Mouse (Mus musculus): ENCODE results near the gene Rps19. TPM values are rescaled to one million over a fixed set of nuclear protein-coding genes. Genes with fewer than 3 reads are reported as not detected.
"Not testable (repeated sequence)": the region's sequence is repeated elsewhere in the genome, so short reads cannot be mapped to it uniquely, and the experiment has no call there.

Rps19 gene
- 3,015 and 3,069 TPM in 2 replicates for polyA plus RNA-seq (2014; fragmentation: Nextera tagmentation; extraction: Ambion mirVana)

DNA sequence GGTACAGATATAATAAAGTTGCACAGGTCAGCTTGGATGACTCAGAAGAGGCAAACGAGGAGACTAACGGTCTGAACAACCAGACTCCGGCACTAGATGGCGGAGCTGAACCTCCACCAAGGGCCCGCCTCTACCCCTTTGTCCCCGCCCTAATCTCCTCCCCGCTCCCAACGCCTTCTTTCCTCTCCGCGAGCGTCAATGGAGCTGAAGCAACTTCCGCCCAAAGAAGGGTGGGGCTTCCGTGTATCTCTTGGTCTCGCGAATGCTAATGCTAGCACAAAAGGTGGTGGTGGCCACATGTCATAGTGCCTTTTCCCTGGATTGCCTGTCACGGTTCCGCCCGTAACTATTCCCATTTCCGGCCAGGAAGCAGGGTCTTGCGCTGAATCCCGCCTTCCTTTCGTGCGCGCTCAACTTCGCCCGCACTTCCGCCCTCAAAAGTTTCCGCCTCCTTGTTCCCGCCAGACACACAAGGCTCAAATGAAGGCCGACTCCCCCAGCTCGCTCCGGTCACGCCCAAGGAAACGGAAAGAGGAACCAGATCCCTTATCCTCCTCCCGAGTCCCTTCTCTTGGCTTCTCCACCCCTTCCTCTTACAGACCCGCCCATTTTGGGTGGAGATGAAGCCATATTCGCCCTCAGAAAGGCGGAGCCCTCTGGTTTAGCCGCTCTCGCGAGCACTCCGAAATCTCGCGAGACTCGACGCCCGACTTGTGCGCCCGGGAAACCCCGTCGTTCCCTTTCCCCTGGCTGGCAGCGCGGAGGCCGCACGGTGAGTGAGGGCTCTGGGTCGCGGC is at the start of gene Rps19:
Rps19 (plus strand) TSS at position 476 of the 797 bp plus-strand sequence.
- Histone ChIP-seq H3K9ac (peak within 1 kb of the TSS; percentile 100), H3K36me3 (ENCODE audit: insufficient read depth) (peaks cover 40% of the 10 kb centered on the region), H3K27me3 (ENCODE audit: insufficient read depth, low read length) (no peaks in the 10 kb centered on the region), H3K9me3 (ENCODE audit: low read depth, low read length) (no peaks in the 10 kb centered on the region), H3K4me3 (ENCODE audit: low read depth, low read length) (peak within 1 kb of the TSS; percentile 98), H3K4me2 (peak within 1 kb of the TSS; percentile 95), H3K27ac (ENCODE audit: low read depth) (peak within 1 kb of the TSS; percentile 92), H3K4me1 (ENCODE audit: insufficient read depth) (peaks cover 8% of the 10 kb centered on the region)
- peak; percentile 57 for TF ChIP-seq CTCF (IDR thresholded peaks at IDR 0.05; ENCODE audit: low read depth)
- ATAC-seq (ENCODE audit: insufficient read depth) (peak; percentile 94), DNase-seq (peak; percentile 100)
- WGBS: under 1% methylated on average over 57 of the region's 57 CpGs

DNA sequence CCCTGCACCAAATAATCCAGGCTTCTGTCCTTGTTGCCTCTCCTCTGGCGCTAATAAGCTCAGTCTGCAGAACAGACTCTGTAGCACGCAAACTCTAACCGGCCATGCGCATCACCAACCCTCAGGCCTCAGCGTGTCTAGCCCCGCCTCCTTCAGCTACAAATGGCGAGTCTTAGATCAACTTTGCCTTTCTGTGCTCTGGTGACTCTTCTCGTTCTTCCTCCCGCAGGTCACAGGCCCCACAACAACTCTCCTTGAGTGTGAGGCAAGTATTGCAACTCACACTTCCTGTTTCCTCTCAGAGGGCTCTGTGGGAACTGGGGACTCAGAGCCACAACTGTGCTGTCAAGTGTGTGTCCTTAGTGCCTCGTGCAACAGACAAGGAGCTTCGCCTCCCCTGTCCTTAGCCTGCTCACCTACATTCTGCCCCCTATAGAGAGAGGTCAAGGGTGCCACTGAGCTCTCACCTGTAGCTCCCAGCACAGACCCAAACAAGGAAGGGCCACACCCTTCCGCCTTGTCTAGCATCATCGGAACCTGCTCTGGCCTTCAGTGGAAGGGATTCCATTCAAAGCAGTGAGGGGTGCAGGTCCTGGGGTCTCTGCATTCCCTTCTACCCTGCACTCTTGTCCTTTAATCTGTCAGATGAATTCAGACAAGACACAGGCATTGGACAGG is 45.3 kb upstream of the Rps19 start:
- not testable (repeated sequence) for H3K27ac ChIP-seq (ENCODE audit: low read depth); ATAC-seq (ENCODE audit: insufficient read depth); H3K9ac ChIP-seq; H3K4me3 ChIP-seq (ENCODE audit: low read depth, low read length); H3K9me3 ChIP-seq (ENCODE audit: low read depth, low read length); H3K36me3 ChIP-seq (ENCODE audit: insufficient read depth); H3K27me3 ChIP-seq (ENCODE audit: insufficient read depth, low read length); H3K4me1 ChIP-seq (ENCODE audit: insufficient read depth); H3K4me2 ChIP-seq; DNase-seq
- WGBS: 60% methylated on average over 11 of the region's 13 CpGs

DNA sequence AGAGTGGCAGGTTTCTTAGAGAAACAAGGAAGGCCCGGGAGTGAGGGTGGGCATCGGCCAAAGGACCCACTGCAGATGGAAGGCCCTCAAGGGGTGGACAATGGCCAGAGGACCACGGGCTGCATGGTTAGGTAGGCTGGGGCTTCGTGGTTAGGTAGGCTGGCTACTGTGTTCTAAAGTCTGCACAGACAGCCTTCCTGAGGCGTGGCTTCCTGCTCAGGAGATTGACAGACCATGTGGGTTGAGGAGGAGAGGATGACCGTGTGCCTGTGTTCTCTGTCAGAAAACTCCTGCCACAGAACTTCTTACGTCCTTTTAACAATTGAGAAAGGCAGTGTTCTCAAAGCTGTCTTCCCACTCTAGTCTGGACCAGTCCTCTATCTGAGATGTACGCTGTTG is 44.8 kb upstream of the Rps19 start:
- no peak for TF ChIP-seq CTCF (IDR thresholded peaks at IDR 0.05; ENCODE audit: low read depth)
- no peaks in the 10 kb centered on the region for H3K9me3 ChIP-seq (ENCODE audit: low read depth, low read length)
- no peak overlapping the region for H3K9ac ChIP-seq
- no peak overlapping the region for H3K27ac ChIP-seq (ENCODE audit: low read depth)
- no peak overlapping the region for H3K4me2 ChIP-seq
- no peak overlapping the region for H3K4me3 ChIP-seq (ENCODE audit: low read depth, low read length)
- DNase-seq (no peak), ATAC-seq (ENCODE audit: insufficient read depth) (no peak)
- H3K36me3 ChIP-seq (ENCODE audit: insufficient read depth): no peaks in the 10 kb centered on the region
- no peaks in the 10 kb centered on the region for H3K4me1 ChIP-seq (ENCODE audit: insufficient read depth)
- WGBS: 75% methylated on average over 8 of the region's 8 CpGs
- no peaks in the 10 kb centered on the region for H3K27me3 ChIP-seq (ENCODE audit: insufficient read depth, low read length)

DNA sequence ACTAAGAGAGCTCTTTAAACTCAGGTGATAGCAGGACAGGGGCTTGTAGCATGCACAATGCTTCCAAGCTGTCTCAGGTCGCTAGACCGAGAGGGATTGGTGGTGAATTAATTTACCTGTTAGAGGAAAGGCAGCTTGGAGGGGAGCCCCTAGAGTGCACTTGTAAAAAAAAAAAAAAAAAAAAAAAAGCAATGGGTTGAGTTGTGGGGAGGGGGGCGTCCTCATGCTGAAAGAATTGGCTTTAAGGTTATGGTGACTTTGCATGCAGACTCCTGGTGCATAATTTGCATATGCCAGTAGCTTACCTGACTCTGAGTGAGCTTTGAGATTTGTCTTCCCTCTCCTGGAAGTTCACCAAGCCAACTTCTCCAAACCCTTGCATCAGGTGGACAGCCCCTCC is 43.8 kb upstream of the Rps19 start:
- no peak overlapping the region for H3K4me3 ChIP-seq (ENCODE audit: low read depth, low read length)
- no peak for TF ChIP-seq CTCF (IDR thresholded peaks at IDR 0.05; ENCODE audit: low read depth)
- WGBS: 57% methylated on average over 3 of the region's 3 CpGs

DNA sequence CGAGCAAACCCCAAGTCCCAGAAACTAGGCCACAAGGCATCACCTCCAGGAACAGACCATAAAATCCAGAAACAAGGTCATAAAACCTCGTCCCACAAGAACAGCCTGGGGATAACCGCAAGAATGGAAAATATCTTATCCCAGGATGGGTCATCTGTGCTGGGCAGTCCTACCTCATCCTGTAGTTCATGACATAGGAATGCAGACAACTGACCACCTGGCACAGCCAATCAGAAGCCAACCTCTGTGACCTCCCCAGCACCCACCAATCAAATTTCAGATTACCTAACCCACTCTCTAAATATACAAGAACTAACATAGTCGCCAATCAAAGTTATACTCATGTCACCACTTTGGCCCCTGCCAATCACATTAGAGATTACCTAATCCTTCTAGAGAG is 43.2 kb upstream of the Rps19 start:
- H3K36me3 ChIP-seq (ENCODE audit: insufficient read depth): no peaks in the 10 kb centered on the region
- H3K4me1 ChIP-seq (ENCODE audit: insufficient read depth): no peaks in the 10 kb centered on the region
- WGBS: 78% methylated on average over 4 of the region's 4 CpGs
- no peak for ATAC-seq (ENCODE audit: insufficient read depth)
- no peaks in the 10 kb centered on the region for H3K27me3 ChIP-seq (ENCODE audit: insufficient read depth, low read length)
- no peak for DNase-seq
- H3K4me3 ChIP-seq (ENCODE audit: low read depth, low read length): no peak overlapping the region
- TF ChIP-seq CTCF (IDR thresholded peaks at IDR 0.05; ENCODE audit: low read depth): no peak
- H3K27ac ChIP-seq (ENCODE audit: low read depth): no peak overlapping the region
- H3K4me2 ChIP-seq: no peak overlapping the region
- H3K9ac ChIP-seq: no peak overlapping the region
- H3K9me3 ChIP-seq (ENCODE audit: low read depth, low read length): no peaks in the 10 kb centered on the region

More for the DNA sequence above, 43.8 kb upstream of the Rps19 start:
- no peak overlapping the region for H3K4me2 ChIP-seq
- no peaks in the 10 kb centered on the region for H3K4me1 ChIP-seq (ENCODE audit: insufficient read depth)
- H3K9me3 ChIP-seq (ENCODE audit: low read depth, low read length): no peaks in the 10 kb centered on the region
- no peak overlapping the region for H3K9ac ChIP-seq
- ATAC-seq (ENCODE audit: insufficient read depth): no peak
- DNase-seq: no peak
- no peak overlapping the region for H3K27ac ChIP-seq (ENCODE audit: low read depth)
- H3K27me3 ChIP-seq (ENCODE audit: insufficient read depth, low read length): no peaks in the 10 kb centered on the region
- H3K36me3 ChIP-seq (ENCODE audit: insufficient read depth): no peaks in the 10 kb centered on the region

DNA sequence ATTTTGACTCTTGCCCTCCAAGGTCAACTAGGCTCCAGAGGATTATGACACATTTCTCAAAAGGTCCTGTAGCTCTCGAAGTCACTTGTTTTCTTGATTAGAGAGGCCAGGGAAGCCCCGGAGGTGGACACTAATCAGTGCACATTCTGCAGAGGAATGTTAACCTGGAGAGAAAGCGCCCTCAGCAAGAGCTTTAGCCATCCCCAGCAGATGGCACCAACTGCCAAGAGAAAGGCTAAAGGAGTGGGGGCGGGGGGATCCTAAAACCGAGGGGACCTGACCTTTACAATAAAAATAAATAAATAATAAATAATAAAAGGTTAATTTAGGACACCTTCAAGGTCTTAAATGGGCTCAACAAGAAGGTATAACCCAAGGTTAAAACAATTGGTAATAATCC is 40.0 kb upstream of the Rps19 start:
- Histone ChIP-seq H3K27ac (ENCODE audit: low read depth) (no peak overlapping the region), H3K36me3 (ENCODE audit: insufficient read depth) (no peaks in the 10 kb centered on the region), H3K9ac (no peak overlapping the region), H3K4me2 (no peak overlapping the region), H3K9me3 (ENCODE audit: low read depth, low read length) (no peaks in the 10 kb centered on the region), H3K4me3 (ENCODE audit: low read depth, low read length) (no peak overlapping the region), H3K27me3 (ENCODE audit: insufficient read depth, low read length) (no peaks in the 10 kb centered on the region), H3K4me1 (ENCODE audit: insufficient read depth) (no peaks in the 10 kb centered on the region)
- 36% methylated on average over 5 of the region's 5 CpGs for WGBS
- ATAC-seq (ENCODE audit: insufficient read depth) (no peak), DNase-seq (no peak)
- no peak for TF ChIP-seq CTCF (IDR thresholded peaks at IDR 0.05; ENCODE audit: low read depth)

DNA sequence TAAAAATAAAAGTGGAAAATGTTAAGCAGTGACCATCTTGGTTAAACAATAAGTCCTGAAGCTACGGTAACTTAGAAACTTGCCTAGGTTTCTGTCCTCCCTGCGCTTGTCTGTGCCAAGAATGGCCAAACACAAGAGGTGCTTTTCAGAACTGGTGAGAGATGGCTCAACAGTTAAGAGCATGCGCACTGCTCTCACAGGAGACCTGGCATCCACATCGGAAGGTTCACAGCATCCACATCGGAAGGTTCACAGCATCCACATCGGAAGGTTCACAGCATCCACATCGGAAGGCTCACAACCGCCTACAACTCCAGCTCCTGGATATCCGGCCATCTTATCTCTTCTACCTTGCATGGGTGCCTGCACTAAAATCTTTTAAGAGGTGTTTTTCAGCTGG is 39.0 kb upstream of the Rps19 start:
- no peaks in the 10 kb centered on the region for H3K9me3 ChIP-seq (ENCODE audit: low read depth, low read length)
- no peak overlapping the region for H3K27ac ChIP-seq (ENCODE audit: low read depth)
- H3K4me1 ChIP-seq (ENCODE audit: insufficient read depth): no peaks in the 10 kb centered on the region
- H3K4me3 ChIP-seq (ENCODE audit: low read depth, low read length): no peak overlapping the region
- no peak overlapping the region for H3K4me2 ChIP-seq
- DNase-seq (no peak), ATAC-seq (ENCODE audit: insufficient read depth) (no peak)
- 78% methylated on average over 9 of the region's 9 CpGs for WGBS
- H3K27me3 ChIP-seq (ENCODE audit: insufficient read depth, low read length): no peaks in the 10 kb centered on the region
- no peak for TF ChIP-seq CTCF (IDR thresholded peaks at IDR 0.05; ENCODE audit: low read depth)
- H3K36me3 ChIP-seq (ENCODE audit: insufficient read depth): no peaks in the 10 kb centered on the region
- H3K9ac ChIP-seq: no peak overlapping the region
